Mouse (Mus musculus) right cerebral cortex, adult 18-20 months (tissue): ENCODE results near the gene Cbwd1.

ENCODE experiments used
- DNase-seq: peaks from one replicate; pipeline ENCODE4 v3.0.0; 2022; ENCODE audit warnings: mixed read lengths

The Cbwd1 gene

DNA sequence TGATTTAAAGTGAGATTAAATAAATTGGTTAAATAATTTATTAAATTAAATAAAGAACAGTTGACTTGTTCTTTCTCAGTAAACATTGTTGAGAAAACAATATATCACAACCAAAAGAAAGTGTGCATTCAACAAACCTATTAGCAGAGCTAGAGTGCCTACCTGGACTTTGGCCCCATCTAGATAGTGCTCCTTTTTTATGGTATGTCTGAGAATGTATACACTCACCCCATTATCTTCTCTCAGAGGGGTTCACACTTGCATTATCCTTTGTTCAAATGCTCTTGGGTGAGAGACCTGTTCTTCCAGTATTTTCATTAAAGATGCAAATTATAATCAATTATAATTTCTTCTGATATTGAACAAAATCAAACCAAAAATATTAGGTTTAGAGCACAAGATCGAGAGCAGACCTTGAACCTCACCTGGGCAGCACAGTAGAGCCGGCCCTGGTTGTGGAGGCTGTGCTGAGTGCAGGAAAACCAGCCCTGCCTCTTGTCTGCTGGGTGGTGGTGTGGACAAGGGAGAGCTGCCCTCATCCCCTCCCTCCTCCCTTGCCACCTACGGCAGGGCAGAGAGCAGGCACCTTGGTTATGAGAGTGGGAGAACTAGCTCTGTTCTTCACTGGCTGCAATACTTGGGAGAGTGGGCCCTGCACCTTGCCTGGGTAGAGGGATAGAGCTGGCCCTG, 11.4 kb upstream of the Cbwd1 start:
- DNase-seq = no peak

DNA sequence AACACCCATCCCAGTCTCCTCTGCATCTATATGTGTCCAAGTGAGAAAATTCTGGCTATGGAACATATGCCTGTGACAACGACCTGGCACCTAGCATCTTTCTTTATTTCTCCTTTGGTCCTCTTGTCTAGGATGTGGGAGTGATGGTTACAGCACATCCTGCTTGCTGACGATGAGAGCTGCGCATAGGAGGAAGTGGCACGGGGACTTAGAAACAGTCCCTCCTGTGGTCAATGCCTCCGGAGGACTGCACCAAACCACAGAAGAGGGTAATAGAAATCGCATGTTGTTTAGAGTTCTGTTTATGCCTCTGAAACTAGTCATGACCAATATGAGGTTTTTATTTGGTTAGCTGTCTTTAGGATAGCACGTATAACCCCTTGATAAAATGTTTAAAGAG, 9.9 kb upstream of the Cbwd1 start:
- no peak for DNase-seq

DNA sequence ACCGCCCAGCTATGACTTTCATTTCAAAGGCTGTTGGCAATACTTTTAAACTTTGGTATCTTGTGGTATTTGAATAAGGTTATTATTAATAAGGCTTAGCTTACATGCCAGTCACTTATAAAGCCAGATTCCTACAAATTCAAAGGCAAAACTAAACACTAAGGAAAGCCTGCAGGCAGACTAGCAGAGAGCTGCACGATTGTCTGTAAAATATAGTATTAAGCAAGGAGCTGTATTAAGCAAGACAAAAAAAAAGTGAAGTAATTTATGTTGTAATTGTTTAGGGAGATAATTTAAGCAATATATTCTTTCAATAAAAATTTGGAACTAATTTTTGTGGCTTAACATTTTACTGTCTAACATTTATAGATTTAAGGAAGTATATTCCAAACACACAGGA, 5.5 kb upstream of the Cbwd1 start:
- no peak for DNase-seq

DNA sequence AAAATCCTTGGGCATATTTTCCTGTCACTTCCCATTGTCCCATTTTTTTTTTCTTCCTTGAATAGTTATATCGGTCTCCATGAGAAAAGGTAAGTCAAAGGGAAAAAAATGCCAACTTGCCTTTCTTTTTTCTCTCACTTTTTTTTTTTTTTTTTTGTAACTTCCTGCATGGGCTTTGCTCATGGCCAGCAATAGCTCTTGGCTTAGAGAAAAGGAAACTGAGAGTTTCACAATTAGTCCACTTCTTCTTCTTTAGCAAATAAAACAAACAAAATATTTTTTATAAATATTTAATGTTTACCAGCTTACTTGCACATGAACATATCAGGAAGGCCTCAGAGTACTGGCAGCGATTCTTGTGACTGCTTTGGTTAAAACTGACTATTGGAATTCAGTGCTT, 4.8 kb upstream of the Cbwd1 start:
- no peak for DNase-seq

DNA sequence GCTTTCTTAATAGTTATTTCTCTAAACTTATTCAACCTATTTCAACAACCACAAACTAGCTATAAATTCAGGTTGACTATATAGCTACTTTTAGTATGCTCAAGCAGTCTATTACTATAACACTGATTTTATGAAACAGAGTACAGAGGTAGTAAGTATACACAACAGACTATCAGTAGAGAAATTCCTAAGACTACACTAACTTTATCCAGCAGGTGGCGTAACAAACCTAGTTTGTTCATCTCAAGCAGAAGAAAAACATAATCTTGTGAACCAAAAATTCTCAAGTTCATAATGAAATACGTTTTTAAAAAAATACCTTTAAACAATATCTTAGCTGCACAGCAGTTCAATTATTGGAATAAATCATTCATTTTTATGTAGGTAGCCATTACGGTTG, 2.9 kb downstream of the Cbwd1 start:
- peak; percentile 34 for DNase-seq

DNA sequence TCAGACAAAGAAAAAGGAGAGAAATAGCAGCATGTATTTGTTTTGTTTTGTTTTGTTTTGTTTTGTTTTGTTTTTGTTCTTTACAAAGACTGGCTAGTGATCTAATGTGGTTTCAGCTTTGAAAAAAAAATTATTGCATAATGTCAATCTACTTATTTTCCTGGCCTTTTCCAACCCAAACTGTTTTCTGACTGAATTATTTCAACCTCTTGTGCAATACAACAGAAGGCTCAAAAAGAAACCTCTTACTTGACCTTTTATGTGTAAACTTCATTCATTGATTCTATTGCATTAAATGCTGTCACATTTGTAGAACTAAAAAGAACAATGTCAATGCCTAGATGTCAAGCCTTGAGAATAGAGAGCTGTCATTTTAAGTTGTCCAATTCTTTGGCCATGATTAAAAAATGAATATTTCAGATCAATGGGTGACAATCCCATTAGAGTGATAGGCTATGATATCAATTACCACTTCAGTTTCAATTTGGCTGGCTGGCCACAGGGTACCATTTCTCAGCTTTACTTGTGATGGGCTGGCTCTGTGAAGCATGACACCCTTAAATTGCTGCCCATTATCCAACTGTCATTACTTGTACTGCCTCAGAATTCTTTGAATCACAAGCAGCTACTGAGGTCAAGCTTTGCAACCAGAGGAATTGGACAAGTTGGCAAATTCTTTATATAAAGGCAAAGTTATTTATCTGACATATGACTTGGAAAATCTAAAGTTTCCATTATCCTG, 15.7 kb downstream of the Cbwd1 start:
- DNase-seq = no peak

DNA sequence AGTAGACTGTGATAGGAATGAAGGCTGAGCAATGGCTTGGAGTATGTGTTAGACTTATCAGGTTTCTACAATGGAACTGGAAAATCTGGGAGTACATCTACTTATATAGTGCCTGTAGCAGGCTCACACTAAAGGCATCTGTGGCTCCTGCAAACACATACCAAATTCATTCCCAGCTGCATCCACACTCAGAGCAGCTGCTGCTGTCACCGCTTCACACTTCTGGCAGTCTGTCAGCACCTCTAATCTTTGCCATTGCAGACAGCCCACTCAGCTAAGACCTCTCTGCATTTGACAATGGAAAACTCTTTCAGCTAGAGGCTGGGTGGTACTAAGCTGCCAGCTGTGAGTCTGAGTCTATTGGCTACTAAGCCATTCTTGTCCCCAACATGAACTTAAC, 24.3 kb downstream of the Cbwd1 start:
- DNase-seq = peak; percentile 6

DNA sequence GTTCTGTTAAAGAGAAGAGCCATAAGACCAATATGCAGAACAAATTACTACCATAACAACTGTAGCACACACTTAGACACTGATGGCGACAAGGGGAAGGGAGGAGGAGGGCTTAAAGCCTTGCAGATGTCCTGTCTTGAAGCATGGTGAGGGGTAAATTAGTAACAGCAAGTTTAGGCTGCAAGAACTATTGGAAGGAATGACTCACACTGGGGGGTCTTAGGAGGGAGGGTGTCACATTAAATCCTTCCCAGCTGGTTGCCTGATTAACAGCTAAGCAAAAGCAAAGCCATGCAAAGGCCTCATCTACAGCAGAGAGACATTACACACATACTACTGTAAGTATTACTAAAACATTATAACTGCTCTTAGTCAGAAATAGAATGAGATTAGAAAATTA, 32.4 kb downstream of the Cbwd1 start:
- no peak for DNase-seq

DNA sequence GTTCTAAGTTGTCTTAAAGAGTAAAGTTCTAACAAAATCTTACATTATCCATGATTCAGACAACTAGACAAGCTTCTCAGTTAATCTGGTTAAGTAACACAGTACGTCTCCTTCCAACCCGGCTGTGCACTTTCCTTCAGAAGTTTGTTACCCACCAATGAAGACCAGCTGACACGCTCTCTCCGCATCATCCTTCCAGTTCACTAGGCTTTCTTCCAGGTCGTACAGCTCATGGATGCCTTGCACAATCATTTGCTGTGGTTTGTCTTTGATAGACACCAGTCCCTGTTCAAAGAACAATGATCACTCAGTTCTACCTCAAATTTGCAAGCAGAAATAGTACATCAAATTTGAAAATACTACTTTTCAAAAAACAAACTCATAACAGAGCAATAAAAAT, 40.5 kb downstream of the Cbwd1 start:
- no peak for DNase-seq

DNA sequence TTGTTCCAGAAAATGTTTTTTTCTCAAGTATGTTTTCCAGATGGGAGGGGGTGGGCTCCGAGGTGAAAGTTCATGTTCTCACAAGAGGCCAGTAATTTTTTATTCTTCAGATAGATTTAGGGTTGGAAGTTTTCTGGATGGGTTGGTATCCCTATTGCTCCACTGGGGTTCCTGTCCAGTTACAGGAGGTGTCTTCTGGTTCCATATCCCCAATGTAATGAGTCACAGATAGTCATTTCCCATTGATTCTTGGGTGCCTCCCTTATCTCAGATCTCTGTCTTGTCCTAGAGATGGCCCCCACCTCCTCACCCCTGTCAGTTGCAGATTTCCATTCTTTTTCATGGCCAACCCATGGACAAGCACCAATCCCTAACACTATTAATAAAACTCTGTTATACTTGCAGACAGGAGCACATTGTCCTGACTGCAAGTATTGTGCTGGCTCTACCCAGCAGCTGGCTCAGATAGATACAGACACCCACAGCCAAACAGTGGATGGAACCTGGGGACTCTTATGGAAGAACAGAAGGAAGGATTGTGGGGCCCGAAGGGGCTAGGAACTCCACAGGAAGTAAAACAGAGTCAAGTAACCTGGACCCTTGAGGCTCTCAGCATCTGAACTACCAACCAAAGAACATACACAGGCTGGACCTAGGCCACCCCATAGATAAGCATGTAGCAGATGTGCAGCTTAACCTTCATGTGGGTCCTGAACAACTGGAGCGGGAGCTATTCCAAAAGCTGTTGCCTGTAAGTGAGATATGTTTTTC, 52.8 kb downstream of the Cbwd1 start:
- DNase-seq = no peak

DNA sequence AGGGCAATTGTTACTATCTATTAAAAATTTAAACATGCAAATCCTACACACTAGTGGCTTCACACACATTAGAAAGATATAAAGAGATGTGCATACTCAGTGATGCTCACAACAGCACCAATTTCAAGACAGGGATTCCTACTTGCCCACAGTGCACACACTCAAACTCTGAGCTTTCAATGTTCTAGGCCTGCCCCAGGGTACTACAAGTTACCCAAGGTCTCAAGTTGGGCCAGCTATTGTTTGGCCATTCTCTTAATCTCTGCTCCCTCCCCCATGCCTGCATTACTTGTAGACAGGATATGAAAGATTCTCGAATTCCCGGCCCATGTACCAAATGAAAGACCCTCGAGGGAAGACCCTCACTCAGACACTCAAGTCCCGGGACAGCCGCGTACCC, 53.8 kb downstream of the Cbwd1 start:
- no peak for DNase-seq

DNA sequence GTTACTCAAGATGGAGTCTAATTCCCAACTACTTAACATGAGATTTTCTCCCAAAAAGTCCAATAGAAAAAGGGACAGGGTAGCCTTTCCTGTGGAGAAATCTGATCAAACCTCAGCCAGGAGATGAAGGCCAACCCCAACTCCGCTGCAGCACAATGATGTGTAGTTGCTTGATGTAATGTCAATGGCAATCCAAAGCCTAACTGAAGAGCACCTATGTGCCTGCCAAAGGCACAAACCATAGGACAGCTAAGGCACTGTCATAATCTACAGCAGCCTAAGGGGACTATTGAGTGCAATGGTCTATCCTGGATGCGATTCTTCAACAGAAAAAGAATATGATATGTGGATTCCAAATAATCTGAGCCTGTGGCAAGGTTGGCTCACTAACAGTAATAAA, 58.6 kb downstream of the Cbwd1 start:
- DNase-seq = no peak

DNA sequence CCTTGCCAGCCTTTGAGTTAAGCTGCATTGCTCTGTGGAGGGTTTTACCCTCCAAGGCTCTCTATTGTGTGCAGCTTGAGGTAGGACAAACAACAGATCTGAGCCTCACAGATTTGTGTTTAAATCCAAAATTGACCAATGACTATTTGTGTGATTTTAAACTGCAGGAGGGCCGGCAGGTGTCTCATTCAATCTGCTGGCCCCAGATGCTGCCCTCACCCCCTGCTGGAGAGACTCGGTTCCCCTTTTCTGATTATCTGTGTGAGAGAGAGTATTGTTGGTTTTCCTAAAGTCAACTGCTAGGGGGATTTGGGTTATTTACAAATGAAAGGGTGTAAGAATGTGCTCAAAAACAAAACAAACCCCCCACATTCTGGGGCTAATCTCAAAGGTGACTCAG, 59.2 kb downstream of the Cbwd1 start:
- DNase-seq = no peak

DNA sequence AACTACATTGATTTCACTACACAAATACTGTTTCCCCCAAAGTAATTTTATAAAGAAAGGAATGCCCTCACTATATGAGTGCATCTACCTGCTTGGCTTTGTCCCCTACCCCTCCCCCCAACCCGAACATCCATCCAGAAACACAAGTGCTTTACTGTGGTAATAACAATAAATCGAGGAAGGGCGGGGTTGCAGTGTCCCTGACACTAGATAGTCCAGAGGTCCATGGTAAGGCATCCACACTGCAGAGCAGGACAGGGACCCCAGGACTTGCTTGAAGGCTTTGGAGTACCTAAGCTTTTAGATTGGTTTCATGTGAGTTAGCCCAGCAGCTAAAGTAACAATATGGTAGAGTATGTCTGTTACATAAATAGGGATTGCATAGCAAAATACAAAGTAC, 59.7 kb downstream of the Cbwd1 start:
- no peak for DNase-seq

DNA sequence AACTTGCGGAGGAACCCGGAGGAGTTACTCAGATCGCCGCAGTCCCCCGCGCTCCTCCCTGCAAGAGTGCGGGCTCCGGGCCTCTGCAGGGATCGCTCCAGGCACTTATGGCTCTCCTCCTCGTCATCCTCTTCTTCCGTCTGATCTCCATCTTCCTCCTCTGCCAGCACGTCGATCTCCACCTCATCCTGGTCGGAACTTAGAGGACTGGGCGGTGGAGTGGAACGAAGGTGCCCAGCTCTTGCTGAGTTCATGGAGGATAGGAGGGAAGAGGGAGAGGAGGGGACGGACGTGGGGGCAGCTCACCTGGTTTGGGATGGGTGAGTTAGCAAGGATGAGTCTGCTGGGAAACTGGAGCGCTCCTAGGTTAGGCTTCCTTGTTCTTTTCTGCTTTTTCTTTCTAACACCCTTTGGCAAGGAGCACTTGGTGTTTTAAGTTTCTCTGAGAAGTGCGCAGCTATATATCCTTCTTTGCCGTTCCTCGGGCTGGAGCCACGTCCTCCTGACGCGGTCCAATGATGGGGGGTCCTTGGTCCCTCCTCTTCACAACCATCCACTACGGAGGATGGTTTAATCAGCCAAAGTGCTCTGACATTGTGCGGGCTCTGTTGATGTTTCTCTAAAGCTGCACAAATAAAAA, 60.7 kb downstream of the Cbwd1 start, which contains the start of gene Foxd4:
TSS of gene Foxd4 (minus strand) at position 617 of the 640 bp plus-strand sequence.
- no peak for DNase-seq

DNA sequence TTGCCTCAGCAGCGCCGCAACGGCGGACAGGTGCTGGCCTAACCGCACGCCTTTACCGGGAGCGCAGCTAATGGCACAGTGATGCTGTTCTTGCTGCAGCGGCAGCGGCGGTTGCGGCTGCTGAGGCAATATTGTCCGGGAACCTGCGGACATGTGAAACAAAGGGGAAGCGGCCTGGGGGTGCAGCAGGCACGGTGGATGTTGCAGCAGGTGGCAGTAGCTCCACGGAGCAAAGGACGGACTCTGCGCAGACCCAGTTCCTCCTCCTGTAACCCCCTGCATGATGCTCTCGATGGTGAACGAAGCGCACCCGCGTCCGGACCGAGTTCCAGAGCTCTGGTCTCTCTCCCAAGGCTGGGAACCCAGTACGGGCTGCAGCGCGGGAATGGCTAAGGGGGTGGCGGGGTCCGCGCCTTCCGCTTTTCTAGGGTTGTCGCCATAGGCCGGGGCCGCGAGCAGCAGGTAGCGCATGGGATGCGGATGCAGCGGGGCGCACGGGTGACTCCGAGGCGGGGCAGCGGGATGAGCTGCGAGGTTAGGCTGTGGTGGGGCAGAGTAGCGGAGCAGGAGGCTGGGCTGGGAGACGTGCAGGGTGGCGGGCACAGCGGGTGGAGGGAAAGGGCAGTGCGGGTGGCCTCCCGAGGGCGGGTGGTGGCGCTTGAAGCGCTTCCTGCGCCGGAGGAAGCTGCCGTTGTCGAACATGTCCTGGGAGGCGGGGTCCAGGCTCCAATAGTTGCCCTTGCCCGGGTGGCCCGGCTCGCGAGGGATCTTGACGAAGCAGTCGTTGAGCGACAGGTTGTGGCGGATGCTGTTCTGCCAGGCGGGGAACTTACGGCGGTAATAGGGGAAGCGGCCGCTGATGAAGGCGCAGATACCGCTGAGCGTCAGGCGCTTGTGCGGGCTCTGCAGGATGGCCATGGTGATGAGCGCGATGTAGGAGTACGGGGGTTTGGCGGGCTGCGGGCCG, 61.5 kb downstream of the Cbwd1 start:
- peak; percentile 3 for DNase-seq

DNA sequence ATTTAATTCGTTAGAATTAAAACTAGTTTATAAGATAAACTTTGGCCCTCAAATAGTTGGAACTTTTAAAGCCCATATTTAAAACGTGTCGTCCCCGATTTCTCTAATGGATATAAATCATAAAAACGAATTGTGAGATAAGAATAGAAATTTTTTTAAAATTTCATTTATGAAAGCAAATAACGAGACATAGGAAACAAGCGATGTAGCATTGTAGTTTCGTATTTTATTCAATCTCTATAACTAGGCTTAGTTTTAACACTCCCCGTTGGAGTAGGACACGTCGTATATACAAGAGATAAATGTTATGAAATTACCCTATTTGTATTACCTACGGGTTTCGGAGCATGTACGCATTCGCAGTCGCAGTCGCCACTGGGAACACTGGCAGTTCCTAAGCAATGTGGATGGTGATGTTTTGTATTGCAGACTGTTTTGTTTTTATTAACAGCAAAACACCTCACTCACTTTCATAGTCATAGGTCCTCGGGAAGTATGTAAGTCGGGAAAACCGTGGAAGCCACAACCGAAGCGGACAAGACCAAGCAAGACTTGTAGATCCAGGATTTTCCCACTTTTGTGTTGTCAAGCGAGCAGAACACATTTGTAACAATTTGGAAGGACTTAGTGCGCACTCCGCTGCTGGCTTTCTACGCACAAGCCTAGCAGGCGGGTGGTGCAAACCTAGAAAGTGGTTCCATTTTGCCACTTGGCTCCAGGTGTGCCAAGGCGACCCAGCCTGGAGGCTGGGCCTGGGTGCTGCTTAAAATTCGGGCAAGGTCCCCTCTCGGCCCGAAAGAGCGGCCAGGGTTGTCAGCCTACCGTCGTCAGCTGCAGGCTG, 62.5 kb downstream of the Cbwd1 start:
- DNase-seq = no peak

DNA sequence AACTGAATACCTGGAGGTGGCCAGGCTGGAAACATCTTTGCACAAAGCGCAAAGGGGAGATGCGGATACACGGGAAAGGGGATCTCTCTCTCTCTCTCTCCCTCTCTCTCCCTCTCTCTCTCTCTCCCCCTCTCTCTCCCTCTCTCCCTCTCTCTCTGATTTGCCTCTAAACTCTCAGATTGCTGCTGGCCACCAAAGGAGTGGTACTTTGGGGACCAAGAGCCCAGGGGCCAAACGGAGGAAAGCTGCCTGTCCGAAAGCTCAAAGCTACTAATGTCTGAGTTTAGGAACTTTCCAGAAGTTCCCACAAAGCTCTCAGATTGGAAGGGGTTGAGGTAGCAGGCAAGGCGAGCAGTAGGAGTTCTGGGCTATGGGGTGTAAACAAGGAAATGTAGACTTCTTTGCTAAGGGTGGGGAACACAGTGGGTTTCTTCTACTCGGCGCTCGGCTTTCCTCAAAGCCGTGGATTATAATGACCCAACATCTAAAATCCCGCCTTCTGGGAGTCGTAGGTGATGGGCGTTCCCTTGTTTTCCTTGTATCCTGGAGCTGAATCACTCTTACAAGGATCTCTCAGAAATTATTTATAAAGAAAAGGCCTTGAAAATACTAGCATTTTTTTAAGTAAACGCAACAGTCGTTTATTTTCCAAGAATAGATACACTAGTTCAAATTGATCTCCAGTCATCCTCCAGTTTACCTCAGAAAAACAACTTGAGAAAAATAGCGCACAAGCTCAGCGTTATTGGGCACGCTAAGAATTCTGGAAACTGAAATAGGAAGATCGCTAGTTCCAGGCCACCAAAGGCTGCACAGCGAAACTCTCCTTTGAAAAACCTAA, 63.3 kb downstream of the Cbwd1 start:
- no peak for DNase-seq

DNA sequence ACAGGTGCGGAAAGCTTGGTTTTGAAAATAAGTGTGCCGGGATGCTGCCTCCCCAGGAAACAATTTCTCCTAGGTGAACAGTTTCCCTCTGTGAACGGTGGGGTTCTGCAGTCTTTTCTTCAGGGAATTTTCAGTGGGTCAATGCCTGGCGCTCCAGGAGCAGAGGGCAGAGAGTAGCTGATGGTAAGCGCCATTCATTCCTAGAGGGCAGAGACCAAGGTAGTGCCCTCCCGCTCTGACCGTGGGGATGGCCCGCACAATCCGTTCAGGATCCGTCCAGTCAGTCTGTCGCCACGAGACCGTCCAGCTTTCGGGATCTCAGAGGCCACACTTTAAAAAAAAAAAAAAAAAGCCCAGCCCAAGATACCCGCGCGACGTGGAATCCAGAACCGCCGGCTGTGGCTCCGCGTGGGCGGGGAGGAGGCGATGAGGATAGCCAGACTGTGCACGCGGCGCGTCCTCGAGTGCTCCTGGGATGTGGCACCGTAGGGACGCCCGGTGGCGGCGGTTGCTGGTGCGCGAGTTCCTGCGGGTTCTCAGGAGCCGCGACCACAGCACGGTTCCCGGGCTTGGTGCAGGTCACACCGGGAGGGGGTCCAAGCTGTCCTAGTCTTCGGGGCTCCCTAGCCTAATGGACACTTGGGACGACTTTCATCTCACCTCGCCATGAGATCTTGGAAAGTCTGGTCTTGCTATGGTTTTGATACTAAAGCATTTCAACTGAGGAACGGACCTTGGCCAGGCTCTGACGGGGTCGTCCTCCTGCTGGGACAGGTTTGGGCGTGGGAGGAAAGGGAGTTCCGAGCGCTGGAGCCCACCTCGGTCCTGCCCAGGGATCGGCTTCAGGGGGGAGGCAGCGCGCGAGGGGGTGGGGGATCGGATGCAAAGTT, 64.2 kb downstream of the Cbwd1 start:
- DNase-seq = peak; percentile 6
